Mouse (Mus musculus) small intestine, adult 10 weeks (tissue): ENCODE measurements around the gene Gm20792. TPM values are rescaled to one million over a fixed set of nuclear protein-coding genes. Genes with fewer than 3 reads are reported as not detected.

ENCODE experiments used
- polyA plus RNA-seq: library from polyadenylated mRNA; stranded (reverse); fragments of 350-450 nt; fragmentation: Illumina TruSeq; extraction: RNeasy Lipid Tissue Mini Kit (QIAGEN cat#74804); gene quantifications from one replicate; pipeline ENCODE4 v1.2.3, GENCODE M21; 2014; ENCODE audit warnings: low replicate concordance

The Gm20792 gene
- not detected for polyA plus RNA-seq

GRCm38 (mm10) chrY:48311555-48311954, at the start of gene Gm20792:
TSS of gene Gm20792 (plus strand) at chrY:48311855.

